Mouse (Mus musculus) liver, embryonic 14.5 days (tissue): ENCODE data around the gene Esrrg.

Source experiments
- CTCF ChIP-seq: IDR thresholded peaks from 2 replicates; pipeline ENCODE4 v1.5.1; 2016; ENCODE audit warnings: antibody characterized with exemption, low read depth, control low read depth
- EP300 ChIP-seq: IDR thresholded peaks from 2 replicates; pipeline ENCODE4 v1.6.1; 2016; ENCODE audit warnings: antibody characterized with exemption, low read depth

DNA sequence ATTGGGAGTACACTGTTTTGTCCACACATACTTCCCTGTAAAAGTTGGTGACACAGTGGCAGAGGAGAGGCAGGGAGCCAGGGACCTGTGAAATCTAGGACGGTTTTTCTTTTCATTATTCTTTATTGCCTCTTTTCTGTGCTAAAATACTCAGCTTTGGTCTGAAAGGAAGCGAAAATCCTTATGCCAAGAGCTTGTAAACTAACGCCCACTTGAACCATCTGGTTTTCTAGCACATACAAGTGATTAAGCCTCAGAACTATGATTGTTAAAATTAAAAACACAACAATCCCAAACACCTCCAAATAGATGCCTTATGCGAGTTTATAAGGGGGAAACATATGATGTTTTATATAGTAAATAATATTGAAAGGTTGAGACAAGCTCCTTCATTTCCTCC, 176.6 kb downstream of the Esrrg start:
- no peak for TF ChIP-seq CTCF
- TF ChIP-seq EP300, result no peak
